1 mouse cellular context compared by ENCODE assay signal in genomic region chr13:48572127-48572526, GRCm38 (mm10).
TF ChIP-seq lines count a peak whose summit lies in the region.

No protein-coding gene starts in this region.

TF ChIP-seq in CH12.LX, 34 proteins besides CTCF, POLR2A, EP300 and RAD21 (continued from another document):
- TF ChIP-seq MAX (IDR thresholded peaks at IDR 0.05; ENCODE audit: low read length): peak; percentile 86
- TF ChIP-seq ZMIZ1 (IDR thresholded peaks at IDR 0.05; ENCODE audit: low read depth, low read length): no peak
- TF ChIP-seq USF1 (IDR thresholded peaks at IDR 0.05; ENCODE audit: low read depth, low read length): no peak
- TF ChIP-seq POLR2AphosphoS2 (IDR thresholded peaks at IDR 0.05; ENCODE audit: low read depth, low read length): no peak
- no peak for TF ChIP-seq ETS1 (conservative IDR thresholded peaks at IDR 0.05; ENCODE audit: low read depth, low read length)
- TF ChIP-seq KAT2A (IDR thresholded peaks at IDR 0.05; ENCODE audit: insufficient replicate concordance, low read length): no peak
- no peak for TF ChIP-seq RCOR1 (conservative IDR thresholded peaks at IDR 0.05; ENCODE audit: low read depth, low read length)
- no peak for TF ChIP-seq MAFK (IDR thresholded peaks at IDR 0.05; ENCODE audit: insufficient replicate concordance, low read length)
- peak; percentile 76 for TF ChIP-seq SMC3 (IDR thresholded peaks at IDR 0.05; ENCODE audit: low read depth, low read length)
- TF ChIP-seq GABPA (IDR thresholded peaks at IDR 0.05; ENCODE audit: insufficient replicate concordance, low read depth, low read length): no peak
- TF ChIP-seq PAX5 (IDR thresholded peaks at IDR 0.05; ENCODE audit: low read length): no peak
- TF ChIP-seq JUN (IDR thresholded peaks at IDR 0.05; ENCODE audit: insufficient read depth, low read depth, low read length): no peak
- TF ChIP-seq CHD1 (IDR thresholded peaks at IDR 0.05; ENCODE audit: low read depth, low read length): no peak
- no peak for TF ChIP-seq MEF2A (IDR thresholded peaks at IDR 0.05; ENCODE audit: borderline replicate concordance, low read depth, low read length)
- peak; percentile 41; the same call in 1 of the 2 replicates for TF ChIP-seq JUND (conservative IDR thresholded peaks at IDR 0.05; ENCODE audit: low read depth, low read length)
- TF ChIP-seq MXI1 (IDR thresholded peaks at IDR 0.05; ENCODE audit: low read depth, low read length): no peak
- peak; percentile 42; the same call in 1 of the 2 replicates for TF ChIP-seq IRF4 (IDR thresholded peaks at IDR 0.05; ENCODE audit: low read depth, low read length)
- no peak; the same call in 1 of the 2 replicates for TF ChIP-seq USF2 (conservative IDR thresholded peaks at IDR 0.05; ENCODE audit: low read depth, low read length)
